Mouse (Mus musculus) retina, postnatal 7 days (tissue): ENCODE results near the gene Borcs6.

Source experiments
- DNase-seq: peaks from one replicate; pipeline ENCODE4 v3.0.0-alpha.2; 2012; ENCODE audit warnings: low read depth, low spot score

Borcs6 gene

GRCm38 (mm10) chr11:69101604-69102402 lies 42.3 kb downstream of the Borcs6 start:
- DNase-seq, result no peak

- no peak for DNase-seq
Measured at GRCm38 (mm10) chr11:69102403-69102725, 42.8 kb downstream of the Borcs6 start.

GRCm38 (mm10) chr11:69103121-69103520 lies 43.6 kb downstream of the Borcs6 start:
- no peak for DNase-seq

GRCm38 (mm10) chr11:69103531-69104435 lies 44.3 kb downstream of the Borcs6 start:
- DNase-seq, result no peak

- DNase-seq, result no peak
Measured at GRCm38 (mm10) chr11:69104487-69104886, 45.0 kb downstream of the Borcs6 start.

GRCm38 (mm10) chr11:69105227-69105626 lies 45.7 kb downstream of the Borcs6 start:
- no peak for DNase-seq

- DNase-seq, result no peak
Measured at GRCm38 (mm10) chr11:69105796-69106195, 46.3 kb downstream of the Borcs6 start.

- DNase-seq, result no peak
Measured at GRCm38 (mm10) chr11:69106299-69106698, 46.8 kb downstream of the Borcs6 start.

GRCm38 (mm10) chr11:69106842-69107241 lies 47.3 kb downstream of the Borcs6 start:
- DNase-seq, result no peak

GRCm38 (mm10) chr11:69107676-69108075 lies 48.2 kb downstream of the Borcs6 start:
- no peak for DNase-seq

GRCm38 (mm10) chr11:69108223-69108622 lies 48.7 kb downstream of the Borcs6 start:
- DNase-seq, result no peak

GRCm38 (mm10) chr11:69109032-69109900 lies 49.7 kb downstream of the Borcs6 start:
- DNase-seq, result no peak

GRCm38 (mm10) chr11:69110319-69111046 lies 51.0 kb downstream of the Borcs6 start:
- DNase-seq, result peak; percentile 84
